Mouse (Mus musculus): ENCODE results near the gene Erh. TPM values are rescaled to one million over a fixed set of nuclear protein-coding genes. Genes with fewer than 3 reads are reported as not detected.

Erh gene
- 80.4 and 95.2 TPM in 2 replicates for total RNA-seq (2017)

GRCm38 (mm10) chr12:80643693-80644505 lies at the start of gene Erh, which contains the start of gene Slc39a9:
TSS of gene Erh (minus strand) at chr12:80644341.
TSS of gene Slc39a9 (plus strand) at chr12:80643883.
- ATAC-seq (replicated peaks in 1 of 2; ENCODE audit: insufficient read depth in 1 of 2, low FRiP score in 2 of 2, low TSS enrichment in 1 of 2, low read depth in 1 of 2, poor library complexity in 2 of 2, severe bottlenecking in 2 of 2) = peak; percentile 95

- ATAC-seq (replicated peaks in 1 of 2; ENCODE audit: insufficient read depth in 1 of 2, low FRiP score in 2 of 2, low TSS enrichment in 1 of 2, low read depth in 1 of 2, poor library complexity in 2 of 2, severe bottlenecking in 2 of 2) = no peak
Measured at GRCm38 (mm10) chr12:80693700-80694099, 49.6 kb upstream of the Erh start.

- ATAC-seq (replicated peaks in 1 of 2; ENCODE audit: insufficient read depth in 1 of 2, low FRiP score in 2 of 2, low TSS enrichment in 1 of 2, low read depth in 1 of 2, poor library complexity in 2 of 2, severe bottlenecking in 2 of 2) = peak; percentile 25 to 60; a peak in 2 of 4 replicates
Measured at GRCm38 (mm10) chr12:80692269-80692972, 48.3 kb upstream of the Erh start, which contains the start of gene Plekhd1. TSS of gene Plekhd1 (plus strand) at chr12:80692591.

GRCm38 (mm10) chr12:80691671-80692091 lies 47.5 kb upstream of the Erh start:
- ATAC-seq (replicated peaks in 1 of 2; ENCODE audit: insufficient read depth in 1 of 2, low FRiP score in 2 of 2, low TSS enrichment in 1 of 2, low read depth in 1 of 2, poor library complexity in 2 of 2, severe bottlenecking in 2 of 2) = no peak

GRCm38 (mm10) chr12:80689696-80690095 lies 45.6 kb upstream of the Erh start:
- no peak for ATAC-seq (replicated peaks in 1 of 2; ENCODE audit: insufficient read depth in 1 of 2, low FRiP score in 2 of 2, low TSS enrichment in 1 of 2, low read depth in 1 of 2, poor library complexity in 2 of 2, severe bottlenecking in 2 of 2)

- peak; percentile 18 to 26; a peak in 2 of 4 replicates for ATAC-seq (replicated peaks in 1 of 2; ENCODE audit: insufficient read depth in 1 of 2, low FRiP score in 2 of 2, low TSS enrichment in 1 of 2, low read depth in 1 of 2, poor library complexity in 2 of 2, severe bottlenecking in 2 of 2)
Measured at GRCm38 (mm10) chr12:80687788-80688211, 43.7 kb upstream of the Erh start.

GRCm38 (mm10) chr12:80684316-80684715 lies 40.2 kb upstream of the Erh start:
- no peak for ATAC-seq (replicated peaks in 1 of 2; ENCODE audit: insufficient read depth in 1 of 2, low FRiP score in 2 of 2, low TSS enrichment in 1 of 2, low read depth in 1 of 2, poor library complexity in 2 of 2, severe bottlenecking in 2 of 2)

GRCm38 (mm10) chr12:80683554-80683953 lies 39.4 kb upstream of the Erh start:
- no peak for ATAC-seq (replicated peaks in 1 of 2; ENCODE audit: insufficient read depth in 1 of 2, low FRiP score in 2 of 2, low TSS enrichment in 1 of 2, low read depth in 1 of 2, poor library complexity in 2 of 2, severe bottlenecking in 2 of 2)

- peak in 1 of 2 experiments; percentile 71; a peak in 2 of 4 replicates for ATAC-seq (replicated peaks in 1 of 2; ENCODE audit: insufficient read depth in 1 of 2, low FRiP score in 2 of 2, low TSS enrichment in 1 of 2, low read depth in 1 of 2, poor library complexity in 2 of 2, severe bottlenecking in 2 of 2)
Measured at GRCm38 (mm10) chr12:80681340-80681739, 37.2 kb upstream of the Erh start.

- ATAC-seq (replicated peaks in 1 of 2; ENCODE audit: insufficient read depth in 1 of 2, low FRiP score in 2 of 2, low TSS enrichment in 1 of 2, low read depth in 1 of 2, poor library complexity in 2 of 2, severe bottlenecking in 2 of 2) = peak; percentile 53; a peak in 3 of 4 replicates
Measured at GRCm38 (mm10) chr12:80673170-80673569, 29.0 kb upstream of the Erh start.

GRCm38 (mm10) chr12:80668391-80668790 lies 24.2 kb upstream of the Erh start:
- ATAC-seq (replicated peaks in 1 of 2; ENCODE audit: insufficient read depth in 1 of 2, low FRiP score in 2 of 2, low TSS enrichment in 1 of 2, low read depth in 1 of 2, poor library complexity in 2 of 2, severe bottlenecking in 2 of 2) = no peak

GRCm38 (mm10) chr12:80663935-80664334 lies 19.8 kb upstream of the Erh start:
- no peak for ATAC-seq (replicated peaks in 1 of 2; ENCODE audit: insufficient read depth in 1 of 2, low FRiP score in 2 of 2, low TSS enrichment in 1 of 2, low read depth in 1 of 2, poor library complexity in 2 of 2, severe bottlenecking in 2 of 2)

GRCm38 (mm10) chr12:80662322-80662721 lies 18.2 kb upstream of the Erh start:
- ATAC-seq (replicated peaks in 1 of 2; ENCODE audit: insufficient read depth in 1 of 2, low FRiP score in 2 of 2, low TSS enrichment in 1 of 2, low read depth in 1 of 2, poor library complexity in 2 of 2, severe bottlenecking in 2 of 2) = no peak

- ATAC-seq (replicated peaks in 1 of 2; ENCODE audit: insufficient read depth in 1 of 2, low FRiP score in 2 of 2, low TSS enrichment in 1 of 2, low read depth in 1 of 2, poor library complexity in 2 of 2, severe bottlenecking in 2 of 2) = no peak
Measured at GRCm38 (mm10) chr12:80658661-80659060, 14.5 kb upstream of the Erh start.

- no peak for ATAC-seq (replicated peaks in 1 of 2; ENCODE audit: insufficient read depth in 1 of 2, low FRiP score in 2 of 2, low TSS enrichment in 1 of 2, low read depth in 1 of 2, poor library complexity in 2 of 2, severe bottlenecking in 2 of 2)
Measured at GRCm38 (mm10) chr12:80654659-80655025, 10.5 kb upstream of the Erh start.

- ATAC-seq (replicated peaks in 1 of 2; ENCODE audit: insufficient read depth in 1 of 2, low FRiP score in 2 of 2, low TSS enrichment in 1 of 2, low read depth in 1 of 2, poor library complexity in 2 of 2, severe bottlenecking in 2 of 2) = no peak
Measured at GRCm38 (mm10) chr12:80653951-80654658, 10.0 kb upstream of the Erh start.

- ATAC-seq (replicated peaks in 1 of 2; ENCODE audit: insufficient read depth in 1 of 2, low FRiP score in 2 of 2, low TSS enrichment in 1 of 2, low read depth in 1 of 2, poor library complexity in 2 of 2, severe bottlenecking in 2 of 2) = no peak
Measured at GRCm38 (mm10) chr12:80646377-80646776, 2.2 kb upstream of the Erh start.

GRCm38 (mm10) chr12:80644506-80644868 lies 346 bp upstream of the Erh start:
- ATAC-seq (replicated peaks in 1 of 2; ENCODE audit: insufficient read depth in 1 of 2, low FRiP score in 2 of 2, low TSS enrichment in 1 of 2, low read depth in 1 of 2, poor library complexity in 2 of 2, severe bottlenecking in 2 of 2) = no peak
